Mouse (Mus musculus) lung, postnatal 0 days (tissue): ENCODE results near the gene Gemin2. TPM values are rescaled to one million over a fixed set of nuclear protein-coding genes. Genes with fewer than 3 reads are reported as not detected.

Source experiments
- ATAC-seq: fragments of 200-750 bp; cut with Nextera tagmentation; 2 replicates; pipeline ENCODE4 v1.8.0; 2017; ENCODE audit warnings: moderate library complexity
- DNase-seq: peaks from one replicate; pipeline ENCODE4 v3.0.0-alpha.2; 2016; ENCODE audit warnings: low spot score
- H3K27ac ChIP-seq: fragments of 300-500 bp; sonication (generic); 2 replicates; pipeline ENCODE4 v1.5.1; 2014; ENCODE audit warnings: antibody characterized with exemption, mild to moderate bottlenecking, low read length, mixed read lengths
- H3K27me3 ChIP-seq: fragments of 300-500 bp; sonication (generic); replicated peaks from 2 replicates; pipeline ENCODE4 v1.6.1; 2014; ENCODE audit warnings: low read length, mixed read lengths; ENCODE audit not compliant: insufficient read depth
- H3K36me3 ChIP-seq: fragments of 300-500 bp; sonication (generic); 2 replicates; pipeline ENCODE4 v1.6.1; 2014; ENCODE audit warnings: low read length, mixed read lengths; ENCODE audit not compliant: insufficient read depth
- H3K4me1 ChIP-seq: fragments of 300-500 bp; sonication (generic); 2 replicates; pipeline ENCODE4 v1.6.1; 2014; ENCODE audit warnings: antibody characterized with exemption, low read depth, low read length, mixed read lengths; ENCODE audit not compliant: insufficient read depth
- H3K4me2 ChIP-seq: fragments of 300-500 bp; sonication (generic); replicated peaks from 2 replicates; pipeline ENCODE4 v1.6.1; 2014; ENCODE audit warnings: low read depth, mild to moderate bottlenecking, low read length, moderate library complexity, mixed read lengths
- H3K4me3 ChIP-seq: fragments of 300-500 bp; sonication (generic); 2 replicates; pipeline ENCODE4 v1.5.1; 2014; ENCODE audit warnings: low read depth, low read length
- H3K9ac ChIP-seq: fragments of 300-500 bp; sonication (generic); replicated peaks from 2 replicates; pipeline ENCODE4 v1.6.1; 2014; ENCODE audit warnings: low read depth, mild to moderate bottlenecking
- H3K9me3 ChIP-seq: fragments of 300-500 bp; sonication (generic); 2 replicates; pipeline ENCODE4 v1.6.1; 2016; ENCODE audit warnings: low read length, mixed read lengths
- CTCF ChIP-seq: IDR thresholded peaks from 2 replicates; pipeline ENCODE4 v1.5.1; 2016; ENCODE audit warnings: antibody characterized with exemption, mild to moderate bottlenecking
- EP300 ChIP-seq: IDR thresholded peaks from 2 replicates; pipeline ENCODE4 v1.6.1; 2016; ENCODE audit warnings: antibody characterized with exemption, mild to moderate bottlenecking, control low read depth
- WGBS: fragments of 180-500 bp; shearing (Covaris S2); extraction: QIAGEN DNeasy Blood & Tissue Kit; methylation state at CpG from one replicate; pipeline ENCODE4 v1.1.7; 2014; 5-methylcytosine and 5-hydroxymethylcytosine counted together
- polyA plus RNA-seq: library from polyadenylated mRNA; unstranded; fragments of >200 nt; fragmentation: Nextera tagmentation; extraction: Ambion mirVana; gene quantifications from 2 replicates; pipeline ENCODE4 v1.2.1, GENCODE M21; 2015

Gene Gemin2
- polyA plus RNA-seq, 1 experiment from 2014 or later, result 11.0 TPM

DNA sequence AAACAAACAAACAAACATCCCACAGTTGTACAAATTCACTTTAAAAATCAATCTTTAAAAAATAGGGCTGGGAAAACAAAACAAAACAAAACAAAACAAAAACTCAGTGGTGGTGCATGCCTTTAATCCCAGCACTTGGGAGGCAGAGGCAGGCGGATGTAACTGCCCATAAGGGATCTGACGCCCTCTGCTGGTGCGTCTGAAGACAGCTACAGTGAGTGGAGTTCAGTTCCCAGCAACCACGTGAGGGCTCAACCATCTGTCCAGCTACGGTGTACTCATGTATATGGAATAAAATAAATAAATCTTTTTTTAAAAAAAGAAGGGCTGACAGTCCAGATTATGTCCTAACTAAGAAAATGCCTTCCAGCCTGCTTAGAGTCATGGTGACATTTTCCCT is 18.9 kb downstream of the Gemin2 start:
- DNase-seq, result no peak
- WGBS, result 62% methylated on average over 5 of the region's 5 CpGs

DNA sequence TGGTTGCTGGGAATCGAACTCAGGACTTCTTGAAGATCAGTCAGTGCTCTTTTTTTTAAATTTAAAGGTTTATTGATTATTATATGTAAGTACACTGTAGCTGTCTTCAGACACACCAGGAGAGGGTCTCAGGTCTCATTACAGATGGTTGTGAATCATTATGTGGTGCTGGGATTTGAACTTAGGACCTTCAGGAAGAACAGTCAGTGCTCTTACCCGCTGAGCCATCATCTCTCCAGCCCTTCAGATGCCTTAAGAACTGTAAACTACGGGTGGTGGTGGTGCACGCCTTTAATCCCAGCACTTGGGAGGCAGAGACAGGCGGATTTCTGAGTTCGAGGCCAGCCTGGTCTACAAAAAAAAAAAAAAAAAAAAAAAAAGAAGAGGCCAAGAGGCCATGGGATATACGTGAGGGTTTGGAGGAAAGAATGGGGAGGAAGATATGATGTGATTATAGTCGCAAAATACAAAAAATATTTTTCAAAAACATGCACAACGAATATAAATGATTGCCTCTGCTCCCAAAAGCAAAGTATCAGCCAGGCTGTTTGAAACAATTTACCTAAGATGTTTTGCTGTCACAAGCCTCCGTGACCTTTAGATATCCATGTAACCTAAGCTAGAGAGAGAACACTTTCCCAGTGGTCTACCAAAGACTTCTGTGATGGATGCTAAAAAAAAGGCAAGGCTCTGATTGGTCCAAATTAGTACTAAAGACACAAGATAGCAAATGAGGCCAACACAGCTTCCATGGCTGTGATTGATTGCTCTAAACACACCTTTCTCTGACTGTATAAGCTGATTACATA is 26.2 kb downstream of the Gemin2 start:
- TF ChIP-seq EP300 (no peak), CTCF (no peak)
- ATAC-seq, result no peak
- peak overlapping the region; percentile 48; the same call in 1 of the 2 replicates for H3K4me2 ChIP-seq
- WGBS, result 74% methylated on average over 10 of the region's 10 CpGs
- no peaks in the 10 kb centered on the region for H3K4me1 ChIP-seq
- no peaks in the 10 kb centered on the region for H3K27me3 ChIP-seq
- H3K9ac ChIP-seq, result no peak overlapping the region
- no peaks in the 10 kb centered on the region for H3K9me3 ChIP-seq
- H3K27ac ChIP-seq, result peak overlapping the region; percentile 91; the same call in 1 of the 2 replicates
- H3K36me3 ChIP-seq, result peaks cover 8% of the 10 kb centered on the region; the same call in 1 of the 2 replicates
- no peak for DNase-seq
- no peak overlapping the region; the same call in 1 of the 2 replicates for H3K4me3 ChIP-seq

More for the DNA sequence above, 18.9 kb downstream of the Gemin2 start:
- Histone ChIP-seq H3K4me2 (no peak overlapping the region), H3K9me3 (no peaks in the 10 kb centered on the region), H3K4me3 (no peak overlapping the region), H3K27ac (no peak overlapping the region), H3K9ac (no peak overlapping the region), H3K36me3 (no peaks in the 10 kb centered on the region), H3K27me3 (no peaks in the 10 kb centered on the region), H3K4me1 (no peaks in the 10 kb centered on the region)
- peak; percentile 41 for TF ChIP-seq CTCF
- TF ChIP-seq EP300, result no peak
- no peak for ATAC-seq

DNA sequence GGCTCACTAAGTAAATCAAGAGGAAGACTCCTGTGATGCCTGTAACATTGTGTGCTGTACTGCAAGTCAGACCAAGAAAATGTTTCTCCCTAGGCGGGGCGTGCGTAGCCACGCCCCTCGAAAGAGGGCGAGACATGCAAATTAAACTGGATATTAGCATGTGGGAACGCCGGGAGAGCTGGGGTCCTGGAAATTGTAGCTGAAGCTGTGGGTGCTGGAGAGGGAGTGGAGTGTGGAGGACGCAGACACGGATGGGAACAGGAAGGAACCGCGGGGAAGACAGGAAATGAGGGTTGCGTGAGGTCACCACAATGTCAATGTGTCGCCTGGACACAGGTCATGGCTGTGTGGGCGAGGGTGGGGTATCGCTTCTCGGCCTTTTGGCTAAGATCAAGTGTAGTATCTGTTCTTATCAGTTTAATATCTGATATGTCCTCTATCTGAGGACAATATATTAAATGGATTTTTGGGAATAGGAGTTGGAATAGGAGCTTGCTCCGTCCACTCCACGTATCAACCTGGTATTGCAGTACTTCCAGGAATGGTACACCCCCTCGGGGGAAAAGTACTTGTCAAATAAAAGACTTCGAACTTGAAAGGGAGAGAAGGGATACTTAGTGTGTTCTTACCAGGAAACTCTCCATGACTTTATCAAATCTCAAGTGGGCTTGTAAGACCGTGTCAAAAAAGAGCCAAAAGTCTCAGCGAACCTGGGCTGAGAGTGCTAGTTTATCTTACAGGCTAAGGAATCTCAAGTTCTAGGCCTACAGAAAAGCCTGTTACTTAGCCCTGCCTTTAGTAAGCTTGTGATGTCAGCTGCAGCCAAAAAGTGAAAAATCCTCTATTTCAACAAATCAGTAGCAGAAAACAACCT is 27.0 kb downstream of the Gemin2 start:
- no peaks in the 10 kb centered on the region for H3K9me3 ChIP-seq
- no peak; the same call in none of the 2 replicates for TF ChIP-seq EP300
- no peak for TF ChIP-seq CTCF
- H3K4me1 ChIP-seq, result no peaks in the 10 kb centered on the region
- peaks cover 15% of the 10 kb centered on the region; the same call in 1 of the 2 replicates for H3K36me3 ChIP-seq
- H3K9ac ChIP-seq, result peak overlapping the region; percentile 43; the same call in 1 of the 2 replicates
- DNase-seq (peak; percentile 89), ATAC-seq (peak; percentile 86)
- WGBS, result 8% methylated on average over 23 of the region's 23 CpGs
- peak overlapping the region; percentile 91 for H3K27ac ChIP-seq
- H3K27me3 ChIP-seq, result no peaks in the 10 kb centered on the region
- H3K4me2 ChIP-seq, result peak overlapping the region; percentile 48
- peak overlapping the region; percentile 12 for H3K4me3 ChIP-seq

DNA sequence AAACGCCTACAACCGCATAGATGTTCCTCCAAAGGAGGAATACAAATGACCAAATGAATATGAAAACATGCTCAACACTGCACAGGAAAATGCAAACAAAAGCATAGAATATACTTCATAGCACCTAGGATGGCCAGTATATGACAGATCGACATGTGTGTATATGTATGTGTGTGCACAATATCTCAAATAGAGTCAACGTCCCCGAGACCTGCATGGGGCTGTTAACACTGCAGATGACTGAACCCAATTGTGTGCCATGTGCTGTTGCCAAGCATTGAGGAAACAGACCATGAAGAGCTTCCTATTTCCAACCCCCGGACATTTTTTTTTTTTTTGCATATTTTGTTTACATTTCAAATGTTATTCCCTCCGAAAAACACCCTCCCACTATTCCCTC is 27.7 kb downstream of the Gemin2 start:
- H3K27ac ChIP-seq, result peak overlapping the region; percentile 91; the same call in 1 of the 2 replicates
- no peaks in the 10 kb centered on the region for H3K9me3 ChIP-seq
- DNase-seq (peak; percentile 33), ATAC-seq (no peak)
- H3K4me2 ChIP-seq, result no peak overlapping the region
- no peak overlapping the region for H3K9ac ChIP-seq
- 9% methylated on average over 7 of the region's 7 CpGs for WGBS
- TF ChIP-seq CTCF (no peak), EP300 (no peak)
- no peaks in the 10 kb centered on the region for H3K27me3 ChIP-seq
- H3K4me3 ChIP-seq, result no peak overlapping the region
- H3K36me3 ChIP-seq, result peaks cover 15% of the 10 kb centered on the region; the same call in 1 of the 2 replicates
- H3K4me1 ChIP-seq, result no peaks in the 10 kb centered on the region

DNA sequence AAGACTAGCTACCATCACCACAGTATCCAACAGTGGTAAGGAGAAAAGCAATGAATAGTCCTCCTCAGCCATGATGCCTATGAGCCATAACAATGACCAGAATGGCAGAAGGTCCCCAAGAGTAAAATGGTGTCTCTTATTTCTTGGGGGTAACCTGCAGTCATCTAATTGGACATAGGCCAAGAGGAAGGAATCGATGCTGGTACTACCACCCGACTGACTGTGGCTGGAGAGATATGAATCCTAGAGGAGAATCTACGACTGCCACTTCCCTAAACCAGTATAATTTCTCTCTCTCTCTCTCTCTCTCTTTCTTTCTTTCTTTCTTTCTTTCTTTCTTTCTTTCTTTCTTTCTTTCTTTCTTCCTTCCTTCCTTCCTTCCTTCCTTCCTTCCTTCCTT is 39.3 kb downstream of the Gemin2 start:
- Histone ChIP-seq H3K27me3 (no peaks in the 10 kb centered on the region), H3K4me2 (no peak overlapping the region), H3K27ac (no peak overlapping the region), H3K36me3 (peaks cover 11% of the 10 kb centered on the region), H3K4me1 (no peaks in the 10 kb centered on the region), H3K9ac (no peak overlapping the region), H3K9me3 (no peaks in the 10 kb centered on the region), H3K4me3 (no peak overlapping the region)
- no peak for ATAC-seq
- DNase-seq, result no peak
- TF ChIP-seq CTCF (no peak), EP300 (no peak)
- 75% methylated on average over 3 of the region's 3 CpGs for WGBS

DNA sequence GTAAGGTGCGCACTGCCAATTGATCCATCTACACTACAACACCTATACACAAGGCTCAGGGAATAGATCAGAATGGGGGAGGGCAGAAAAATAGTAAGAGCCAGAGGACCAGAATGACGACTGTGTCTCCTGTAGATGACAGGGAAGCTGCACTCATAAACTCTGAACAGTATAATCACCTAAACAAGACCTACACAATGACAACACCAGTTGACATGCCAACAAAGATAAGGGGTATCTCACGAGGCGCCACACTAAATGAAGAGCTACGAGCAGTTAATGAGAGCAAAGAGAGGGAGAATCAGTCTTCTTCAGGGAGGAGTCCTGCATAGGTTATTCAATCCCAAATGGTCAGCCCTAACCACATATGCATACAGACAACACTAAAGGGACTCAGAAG is 40.0 kb downstream of the Gemin2 start:
- ATAC-seq, result no peak
- H3K9me3 ChIP-seq, result no peaks in the 10 kb centered on the region

More for the DNA sequence above, 40.0 kb downstream of the Gemin2 start:
- Histone ChIP-seq H3K36me3 (peaks cover 11% of the 10 kb centered on the region), H3K4me3 (no peak overlapping the region), H3K4me2 (no peak overlapping the region), H3K27ac (no peak overlapping the region), H3K4me1 (no peaks in the 10 kb centered on the region), H3K27me3 (no peaks in the 10 kb centered on the region), H3K9ac (no peak overlapping the region)
- 87% methylated on average over 5 of the region's 5 CpGs for WGBS
- DNase-seq, result no peak
- no peak for TF ChIP-seq CTCF
- no peak for TF ChIP-seq EP300
